8 mouse cellular contexts compared by ENCODE assay signal in genomic region chr2:181459673-181460621, GRCm38 (mm10). TPM values are rescaled to one million over a fixed set of nuclear protein-coding genes. Genes with fewer than 3 reads are reported as not detected.
DNase-seq lines count a peak whose midpoint lies in the region; ATAC-seq and TF ChIP-seq lines count a peak whose summit lies in the region.

No protein-coding gene starts in this region.

- H3K9ac ChIP-seq in ES-Bruce4 (ENCODE audit: low read depth, poor library complexity, severe bottlenecking), result peak overlapping the region; percentile 91
- H3K9ac ChIP-seq in heart, embryonic 15.5 days, result peak overlapping the region; percentile 90
- H3K9ac ChIP-seq in kidney, postnatal 0 days (ENCODE audit: low read depth, low read length), result peak overlapping the region; percentile 95
- peak overlapping the region; percentile 76 for H3K9ac ChIP-seq in lung, embryonic 14.5 days
- H3K9ac ChIP-seq in neural tube, embryonic 15.5 days (replicated peaks), result peak overlapping the region; percentile 89

- no peaks in the 10 kb centered on the region for H3K36me3 ChIP-seq in ES-Bruce4 (ENCODE audit: control insufficient read depth, insufficient read depth, low read length, poor library complexity, severe bottlenecking)
- no peaks in the 10 kb centered on the region for H3K36me3 ChIP-seq in heart, embryonic 15.5 days
- H3K36me3 ChIP-seq in kidney, postnatal 0 days (ENCODE audit: insufficient read depth, low read length), result no peaks in the 10 kb centered on the region
- H3K36me3 ChIP-seq in lung, embryonic 14.5 days (ENCODE audit: insufficient read depth), result no peaks in the 10 kb centered on the region
- no peaks in the 10 kb centered on the region for H3K36me3 ChIP-seq in neural tube, embryonic 15.5 days

- no peak for TF ChIP-seq EP300 in ES-Bruce4 (IDR thresholded peaks at IDR 0.05; ENCODE audit: insufficient read depth, low read depth, low read length)

- 2% methylated on average over 69 of the region's 71 CpGs for WGBS in heart, embryonic 15.5 days
- WGBS in kidney, postnatal 0 days, result under 1% methylated on average over 68 of the region's 71 CpGs
- WGBS in lung, embryonic 14.5 days, result under 1% methylated on average over 68 of the region's 71 CpGs
- under 1% methylated on average over 68 of the region's 71 CpGs for WGBS in neural tube, embryonic 15.5 days

- H3K9me3 ChIP-seq in ES-Bruce4 (replicated peaks; ENCODE audit: control insufficient read depth, insufficient read depth, low read length, poor library complexity, severe bottlenecking), result no peaks in the 10 kb centered on the region
- no peaks in the 10 kb centered on the region for H3K9me3 ChIP-seq in heart, embryonic 15.5 days (replicated peaks)
- no peaks in the 10 kb centered on the region for H3K9me3 ChIP-seq in kidney, postnatal 0 days (replicated peaks; ENCODE audit: low read length)
- H3K9me3 ChIP-seq in lung, embryonic 14.5 days (ENCODE audit: low read depth, low read length), result no peaks in the 10 kb centered on the region
- no peaks in the 10 kb centered on the region for H3K9me3 ChIP-seq in neural tube, embryonic 15.5 days (replicated peaks)

- H3K27ac ChIP-seq in ES-Bruce4 (ENCODE audit: insufficient read depth, low read length), result no peak overlapping the region
- peak overlapping the region; percentile 72 for H3K27ac ChIP-seq in heart, embryonic 15.5 days
- peak overlapping the region; percentile 92 for H3K27ac ChIP-seq in kidney, postnatal 0 days
- H3K27ac ChIP-seq in lung, embryonic 14.5 days (ENCODE audit: low read depth), result peak overlapping the region; percentile 67
- H3K27ac ChIP-seq in neural tube, embryonic 15.5 days (replicated peaks), result peak overlapping the region; percentile 39

- peak; percentile 75 for ATAC-seq in erythroblast, adult 5-6 weeks (replicated peaks; ENCODE audit: low FRiP score, poor library complexity, severe bottlenecking)
- peak; percentile 23 for ATAC-seq in heart, embryonic 15.5 days (replicated peaks; ENCODE audit: insufficient number of reproducible peaks, insufficient read depth, low FRiP score, low read depth)
- ATAC-seq in kidney, postnatal 0 days (replicated peaks; ENCODE audit: low FRiP score, low read depth), result peak; percentile 78
- ATAC-seq in lung, embryonic 14.5 days (ENCODE audit: insufficient read depth), result peak; percentile 67
- ATAC-seq in neural tube, embryonic 15.5 days (ENCODE audit: low FRiP score), result peak; percentile 28

- no peak for TF ChIP-seq POLR2A in ES-Bruce4 (IDR thresholded peaks at IDR 0.05; ENCODE audit: insufficient read depth, low read length)

- H3K4me3 ChIP-seq in ES-Bruce4 (ENCODE audit: low read depth, low read length), result peak overlapping the region; percentile 66
- H3K4me3 ChIP-seq in heart, embryonic 15.5 days, result peak overlapping the region; percentile 97
- peak overlapping the region; percentile 98 for H3K4me3 ChIP-seq in kidney, postnatal 0 days (replicated peaks; ENCODE audit: low read depth, low read length)
- H3K4me3 ChIP-seq in lung, embryonic 14.5 days (ENCODE audit: low read depth, low read length), result peak overlapping the region; percentile 93
- H3K4me3 ChIP-seq in neural tube, embryonic 15.5 days (replicated peaks), result peak overlapping the region; percentile 98

- peaks cover 7% of the 10 kb centered on the region; the same call in 1 of the 2 replicates for H3K27me3 ChIP-seq in ES-Bruce4 (ENCODE audit: control insufficient read depth, insufficient read depth, low read length, poor library complexity, severe bottlenecking)
- H3K27me3 ChIP-seq in heart, embryonic 15.5 days, result no peaks in the 10 kb centered on the region
- no peaks in the 10 kb centered on the region for H3K27me3 ChIP-seq in kidney, postnatal 0 days (ENCODE audit: insufficient read depth, low read length)
- peaks cover 10% of the 10 kb centered on the region; the same call in 1 of the 2 replicates for H3K27me3 ChIP-seq in lung, embryonic 14.5 days (ENCODE audit: insufficient read depth, low read length)
- H3K27me3 ChIP-seq in neural tube, embryonic 15.5 days (replicated peaks), result no peaks in the 10 kb centered on the region

- no peak for TF ChIP-seq CTCF in ES-Bruce4 (IDR thresholded peaks at IDR 0.05; ENCODE audit: low read depth, low read length)
- peak; percentile 35; the same call in 1 of the 2 replicates for TF ChIP-seq CTCF in kidney, postnatal 0 days (IDR thresholded peaks at IDR 0.05; ENCODE audit: low read depth)
- peak; percentile 27; the same call in 1 of the 2 replicates for TF ChIP-seq CTCF in lung, embryonic 14.5 days (IDR thresholded peaks at IDR 0.05; ENCODE audit: low read depth)

- H3K4me1 ChIP-seq in ES-Bruce4 (ENCODE audit: control insufficient read depth, insufficient read depth, low read length), result peaks cover 3% of the 10 kb centered on the region
- H3K4me1 ChIP-seq in heart, embryonic 15.5 days (replicated peaks), result peaks cover 34% of the 10 kb centered on the region
- peaks cover 14% of the 10 kb centered on the region; the same call in 1 of the 2 replicates for H3K4me1 ChIP-seq in kidney, postnatal 0 days (replicated peaks; ENCODE audit: insufficient read depth, low read length)
- H3K4me1 ChIP-seq in lung, embryonic 14.5 days (ENCODE audit: insufficient read depth), result peaks cover 4% of the 10 kb centered on the region; the same call in 1 of the 2 replicates
- H3K4me1 ChIP-seq in neural tube, embryonic 15.5 days, result peaks cover 31% of the 10 kb centered on the region

- DNase-seq in brain, adult 2 months (ENCODE audit: low read depth, low spot score), result peak; percentile 69
- peak; percentile 95 for DNase-seq in kidney, postnatal 0 days (ENCODE audit: low spot score)
- DNase-seq in lung, embryonic 14.5 days, result peak; percentile 78
- peak; percentile 6 for DNase-seq in thymus, postnatal 25 days

- peak overlapping the region; percentile 99 for H3K4me2 ChIP-seq in heart, embryonic 15.5 days
- H3K4me2 ChIP-seq in kidney, postnatal 0 days (ENCODE audit: low read length), result peak overlapping the region; percentile 98
- peak overlapping the region; percentile 99 for H3K4me2 ChIP-seq in lung, embryonic 14.5 days
- peak overlapping the region; percentile 98 for H3K4me2 ChIP-seq in neural tube, embryonic 15.5 days

RNA-seq across cellular contexts. Expression of gene Zbtb46, which starts 0.7 kb away (rescaled TPM):
- 4.3 and 5.4 TPM in 2 replicates for polyA plus RNA-seq in ES-Bruce4 (2011; ENCODE audit: insufficient read depth, insufficient read length, low read depth, missing spikeins)
- total RNA-seq in erythroblast, adult 5-6 weeks (2015; ENCODE audit: low replicate concordance), result 1.9 and 2.9 TPM in 2 replicates
- 5.4 and 6.2 TPM in 2 replicates for total RNA-seq in erythroblast, adult 5-6 weeks (2017; ENCODE audit: low replicate concordance)
- 8.6 and 10.4 TPM in 2 replicates for polyA plus RNA-seq in heart, embryonic 15.5 days (2015; fragmentation: Nextera tagmentation; extraction: Ambion mirVana)
- 15.6 and 17.8 TPM in 2 replicates for polyA plus RNA-seq in kidney, postnatal 0 days (2015; fragmentation: Nextera tagmentation; extraction: Ambion mirVana)
- polyA plus RNA-seq in lung, embryonic 14.5 days (2014; fragmentation: Nextera tagmentation; extraction: Ambion mirVana), result 14.6 and 15.6 TPM in 2 replicates
- polyA plus RNA-seq in neural tube, embryonic 15.5 days (2015; fragmentation: Nextera tagmentation; extraction: Ambion mirVana), result 18.5 and 19.7 TPM in 2 replicates

RNA-seq across cellular contexts. Expression of gene Abhd16b, which starts 33.1 kb away (rescaled TPM):
- polyA plus RNA-seq in ES-Bruce4 (2011; ENCODE audit: insufficient read depth, insufficient read length, low read depth, missing spikeins), result not detected in 2 replicates
- not detected in 2 replicates for total RNA-seq in erythroblast, adult 5-6 weeks (2015; ENCODE audit: low replicate concordance)
- total RNA-seq in erythroblast, adult 5-6 weeks (2017; ENCODE audit: low replicate concordance), result not detected in 2 replicates
- 0.10 and 0.26 TPM in 2 replicates for polyA plus RNA-seq in heart, embryonic 15.5 days (2015; fragmentation: Nextera tagmentation; extraction: Ambion mirVana)
- 0.12 and 0.17 TPM in 2 replicates for polyA plus RNA-seq in kidney, postnatal 0 days (2015; fragmentation: Nextera tagmentation; extraction: Ambion mirVana)
- polyA plus RNA-seq in lung, embryonic 14.5 days (2014; fragmentation: Nextera tagmentation; extraction: Ambion mirVana), result 0.13 and 0.24 TPM in 2 replicates
- 0.12 and 0.13 TPM in 2 replicates for polyA plus RNA-seq in neural tube, embryonic 15.5 days (2015; fragmentation: Nextera tagmentation; extraction: Ambion mirVana)

RNA-seq across cellular contexts. Expression of gene Tpd52l2, which starts 37.0 kb away (rescaled TPM):
- polyA plus RNA-seq in ES-Bruce4 (2011; ENCODE audit: insufficient read depth, insufficient read length, low read depth, missing spikeins), result 144 and 145 TPM in 2 replicates
- 21.3 and 27.5 TPM in 2 replicates for total RNA-seq in erythroblast, adult 5-6 weeks (2015; ENCODE audit: low replicate concordance)
- total RNA-seq in erythroblast, adult 5-6 weeks (2017; ENCODE audit: low replicate concordance), result 25.3 and 41.0 TPM in 2 replicates
- polyA plus RNA-seq in heart, embryonic 15.5 days (2015; fragmentation: Nextera tagmentation; extraction: Ambion mirVana), result 105 and 117 TPM in 2 replicates
- polyA plus RNA-seq in kidney, postnatal 0 days (2015; fragmentation: Nextera tagmentation; extraction: Ambion mirVana), result 140 and 144 TPM in 2 replicates
- 160 and 165 TPM in 2 replicates for polyA plus RNA-seq in lung, embryonic 14.5 days (2014; fragmentation: Nextera tagmentation; extraction: Ambion mirVana)
- polyA plus RNA-seq in neural tube, embryonic 15.5 days (2015; fragmentation: Nextera tagmentation; extraction: Ambion mirVana), result 112 and 113 TPM in 2 replicates

Comparison
In these comparisons a context has a peak if more than half of its experiments do, and no peak if none do; other contexts are left out.
1. DNase-seq: peak in every context shown above with its lines; median percentile 95 in kidney, postnatal 0 days; 78 in lung, embryonic 14.5 days; 69 in brain, adult 2 months; 6 in thymus, postnatal 25 days.
2. ATAC-seq: peak in every context shown above with its lines; median percentile 78 in kidney, postnatal 0 days; 75 in erythroblast, adult 5-6 weeks; 67 in lung, embryonic 14.5 days; 28 in neural tube, embryonic 15.5 days; 23 in heart, embryonic 15.5 days.